Mouse (Mus musculus) myocyte (in vitro differentiated cells): Measurements from ENCODE around the gene Mypop.
A peak's percentile ranks its signal among the peaks of the same experiment; 100 is the strongest.

Experiments
- E2F4 ChIP-seq: IDR thresholded peaks from one replicate; pipeline ENCODE4 v1.6.1; 2011; ENCODE audit warnings: mild to moderate bottlenecking, control low read depth, moderate library complexity; ENCODE audit not compliant: insufficient read depth
- MAX ChIP-seq: IDR thresholded peaks from one replicate; pipeline ENCODE4 v1.6.1; 2011; ENCODE audit warnings: low read depth, mild to moderate bottlenecking, control low read depth
- MYOD1 ChIP-seq, 3 experiments: IDR thresholded peaks; one replicate each; pipeline ENCODE4 v1.6.1; 2011; ENCODE audit warnings: control low read depth in 2 of 3, low read depth in 2 of 3, mild to moderate bottlenecking in 2 of 3, moderate library complexity in 1 of 3; ENCODE audit not compliant: insufficient read length in 2 of 3, control insufficient read depth in 1 of 3
- MYOG ChIP-seq, 3 experiments: IDR thresholded peaks; one replicate each; pipeline ENCODE4 v1.6.1; 2011; ENCODE audit warnings: control low read depth in 2 of 3, low read depth in 2 of 3, mild to moderate bottlenecking in 2 of 3; ENCODE audit not compliant: insufficient read length in 2 of 3, control insufficient read depth in 1 of 3, insufficient read depth in 1 of 3
- POLR2A ChIP-seq: IDR thresholded peaks from one replicate; pipeline ENCODE4 v1.6.1; 2011; ENCODE audit warnings: low read depth, mild to moderate bottlenecking, control low read depth, moderate library complexity; ENCODE audit not compliant: insufficient read length
- POLR2AphosphoS2 ChIP-seq: IDR thresholded peaks from one replicate; pipeline ENCODE4 v1.6.1; 2011; ENCODE audit warnings: low read depth, control low read depth; ENCODE audit not compliant: insufficient read length
- REST ChIP-seq: IDR thresholded peaks from one replicate; pipeline ENCODE4 v1.6.1; 2011; ENCODE audit warnings: mild to moderate bottlenecking, control low read depth, moderate library complexity; ENCODE audit not compliant: insufficient read depth, insufficient read length
- SRF ChIP-seq: IDR thresholded peaks from one replicate; pipeline ENCODE4 v1.6.1; 2011; ENCODE audit warnings: low read depth; ENCODE audit not compliant: control insufficient read depth, insufficient read length
- TCF12 ChIP-seq: IDR thresholded peaks from one replicate; pipeline ENCODE4 v1.6.1; 2011; ENCODE audit warnings: mild to moderate bottlenecking, control low read depth; ENCODE audit not compliant: poor library complexity, insufficient read depth, severe bottlenecking
- USF1 ChIP-seq: IDR thresholded peaks from one replicate; pipeline ENCODE4 v1.6.1; 2011; ENCODE audit warnings: low read depth, mild to moderate bottlenecking, control low read depth, moderate library complexity

GRCm38 (mm10) chr7:19010581-19010980 is 19.5 kb downstream of the Mypop start:
- TF ChIP-seq POLR2A (no peak), MAX (no peak), USF1 (no peak), MYOG (IDR thresholded peaks at IDR 0.05; ENCODE audit: control insufficient read depth in 1 of 3, insufficient read depth in 1 of 3, insufficient read length in 2 of 3, low read depth in 2 of 3) (peak in 2 of 3 experiments; percentile 14 to 17), E2F4 (no peak), TCF12 (no peak), SRF (no peak), MYOD1 (IDR thresholded peaks at IDR 0.05; ENCODE audit: control insufficient read depth in 1 of 3, insufficient read length in 2 of 3, low read depth in 2 of 3) (peak in 1 of 3 experiments; percentile 56), POLR2AphosphoS2 (no peak), REST (no peak)
